Mouse (Mus musculus): Measurements from ENCODE around the gene Zfp512. TPM values are rescaled to one million over a fixed set of nuclear protein-coding genes. Genes with fewer than 3 reads are reported as not detected.
"Not testable (repeated sequence)": the region's sequence is repeated elsewhere in the genome, so short reads cannot be mapped to it uniquely, and the experiment has no call there.

Zfp512 gene
- polyA plus RNA-seq (2014; fragmentation: Nextera tagmentation; extraction: Ambion mirVana) = 98.4 and 108 TPM in 2 replicates

- no peaks in the 10 kb centered on the region for H3K36me3 ChIP-seq (replicated peaks; ENCODE audit: control insufficient read depth, insufficient read depth)
- no peak within 1 kb of the TSS for H3K27ac ChIP-seq
- peak; percentile 90 for DNase-seq (ENCODE audit: low spot score)
- peak; percentile 99 for ATAC-seq (ENCODE audit: low FRiP score)
- H3K9ac ChIP-seq = peak within 1 kb of the TSS; percentile 69
- H3K27me3 ChIP-seq (ENCODE audit: control insufficient read depth, insufficient read depth, low read length) = no peaks in the 10 kb centered on the region
- H3K9me3 ChIP-seq (ENCODE audit: control insufficient read depth, low read length) = no peaks in the 10 kb centered on the region
- peak within 1 kb of the TSS; percentile 84 for H3K4me2 ChIP-seq (replicated peaks)
- WGBS = 6% methylated on average over 23 of the region's 23 CpGs
- peak within 1 kb of the TSS; percentile 45 for H3K4me3 ChIP-seq (replicated peaks; ENCODE audit: low read length)
- peaks cover 17% of the 10 kb centered on the region for H3K4me1 ChIP-seq (replicated peaks; ENCODE audit: control insufficient read depth, insufficient read depth, low read length)
These were observed at the start of gene Zfp512 for GRCm38 (mm10) chr5:31451878-31452561. Gene Zfp512, plus strand, starts transcription at chr5:31452431.

- 95% methylated on average over 9 of the region's 9 CpGs for WGBS
- ATAC-seq (ENCODE audit: low FRiP score); H3K27me3 ChIP-seq (ENCODE audit: control insufficient read depth, insufficient read depth, low read length); H3K9me3 ChIP-seq (ENCODE audit: control insufficient read depth, low read length); H3K4me1 ChIP-seq (replicated peaks; ENCODE audit: control insufficient read depth, insufficient read depth, low read length); H3K4me2 ChIP-seq (replicated peaks); H3K4me3 ChIP-seq (replicated peaks; ENCODE audit: low read length); DNase-seq (ENCODE audit: low spot score); H3K36me3 ChIP-seq (replicated peaks; ENCODE audit: control insufficient read depth, insufficient read depth); H3K27ac ChIP-seq; H3K9ac ChIP-seq: not testable (repeated sequence)
These were observed 17.5 kb upstream of the Zfp512 start for GRCm38 (mm10) chr5:31434727-31435126.

- no peaks in the 10 kb centered on the region for H3K9me3 ChIP-seq (ENCODE audit: control insufficient read depth, low read length)
- H3K4me3 ChIP-seq (replicated peaks; ENCODE audit: low read length) = no peak overlapping the region
- H3K4me1 ChIP-seq (replicated peaks; ENCODE audit: control insufficient read depth, insufficient read depth, low read length) = peaks cover 17% of the 10 kb centered on the region
- WGBS = 93% methylated on average over 2 of the region's 2 CpGs
- no peaks in the 10 kb centered on the region for H3K27me3 ChIP-seq (ENCODE audit: control insufficient read depth, insufficient read depth, low read length)
- H3K36me3 ChIP-seq (replicated peaks; ENCODE audit: control insufficient read depth, insufficient read depth) = no peaks in the 10 kb centered on the region
- no peak overlapping the region for H3K9ac ChIP-seq
- DNase-seq (ENCODE audit: low spot score) (no peak), ATAC-seq (ENCODE audit: low FRiP score) (no peak)
- H3K4me2 ChIP-seq (replicated peaks) = no peak overlapping the region
- H3K27ac ChIP-seq = no peak overlapping the region
These were observed 895 bp upstream of the Zfp512 start for GRCm38 (mm10) chr5:31451336-31451735.

DNA sequence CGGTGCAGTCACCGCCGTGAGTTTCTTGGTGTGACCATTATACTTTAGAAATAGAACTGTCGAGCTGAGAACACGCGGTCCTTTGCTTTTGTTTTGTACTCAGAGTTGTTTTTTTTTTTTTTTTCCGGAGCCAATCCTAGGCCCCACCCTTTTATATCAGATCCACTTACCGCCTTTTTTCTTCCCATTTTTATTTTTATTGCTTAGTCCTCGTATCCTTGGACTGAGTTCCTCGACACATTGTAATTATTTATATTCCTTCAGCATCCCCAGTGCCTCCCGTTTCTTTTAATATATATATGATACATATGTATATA, 289 bp downstream of the Zfp512 start:
- WGBS = under 1% methylated on average over 11 of the region's 11 CpGs
- Histone ChIP-seq H3K36me3 (replicated peaks; ENCODE audit: control insufficient read depth, insufficient read depth) (no peaks in the 10 kb centered on the region), H3K27me3 (ENCODE audit: control insufficient read depth, insufficient read depth, low read length) (no peaks in the 10 kb centered on the region), H3K9ac (peak overlapping the region; percentile 69), H3K4me1 (replicated peaks; ENCODE audit: control insufficient read depth, insufficient read depth, low read length) (peaks cover 17% of the 10 kb centered on the region), H3K27ac (no peak overlapping the region), H3K9me3 (ENCODE audit: control insufficient read depth, low read length) (no peaks in the 10 kb centered on the region), H3K4me2 (replicated peaks) (peak overlapping the region; percentile 84), H3K4me3 (replicated peaks; ENCODE audit: low read length) (peak overlapping the region; percentile 45)
- DNase-seq (ENCODE audit: low spot score) (no peak), ATAC-seq (ENCODE audit: low FRiP score) (no peak)

DNA sequence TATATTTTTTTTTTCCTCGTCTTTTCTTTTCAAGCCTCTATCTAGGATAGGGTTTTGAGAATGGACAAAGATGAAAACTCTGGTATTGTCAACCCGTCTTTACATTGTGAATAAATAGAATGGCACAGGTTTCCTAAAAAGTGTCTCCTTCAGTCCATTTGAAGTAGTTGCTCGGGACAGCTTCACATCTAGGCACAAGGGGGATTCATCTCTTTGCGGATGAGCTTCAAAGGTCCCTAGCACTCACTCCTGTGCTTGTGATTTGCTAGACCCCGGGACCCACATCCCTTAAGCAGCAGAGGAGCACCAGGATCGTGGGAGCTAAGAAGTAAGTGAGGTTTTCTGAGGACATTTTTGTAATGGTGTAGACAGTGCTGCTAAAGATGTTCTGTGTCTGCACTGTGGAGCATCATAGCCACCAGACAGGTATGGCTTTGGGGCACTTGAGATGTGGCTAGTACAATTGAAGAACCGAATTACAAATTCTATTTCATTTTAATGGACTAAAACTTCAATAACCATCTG, 717 bp downstream of the Zfp512 start:
- Histone ChIP-seq H3K9ac (peak overlapping the region; percentile 69), H3K4me3 (replicated peaks; ENCODE audit: low read length) (peak overlapping the region; percentile 45), H3K4me1 (replicated peaks; ENCODE audit: control insufficient read depth, insufficient read depth, low read length) (peaks cover 17% of the 10 kb centered on the region), H3K27me3 (ENCODE audit: control insufficient read depth, insufficient read depth, low read length) (no peaks in the 10 kb centered on the region), H3K36me3 (replicated peaks; ENCODE audit: control insufficient read depth, insufficient read depth) (no peaks in the 10 kb centered on the region), H3K4me2 (replicated peaks) (peak overlapping the region; percentile 84), H3K27ac (no peak overlapping the region), H3K9me3 (ENCODE audit: control insufficient read depth, low read length) (no peaks in the 10 kb centered on the region)
- WGBS = 17% methylated on average over 7 of the region's 7 CpGs
- DNase-seq (ENCODE audit: low spot score) (no peak), ATAC-seq (ENCODE audit: low FRiP score) (no peak)

- Histone ChIP-seq H3K27ac (no peak overlapping the region), H3K4me3 (replicated peaks; ENCODE audit: low read length) (no peak overlapping the region), H3K4me1 (replicated peaks; ENCODE audit: control insufficient read depth, insufficient read depth, low read length) (no peaks in the 10 kb centered on the region), H3K36me3 (replicated peaks; ENCODE audit: control insufficient read depth, insufficient read depth) (peaks cover 73% of the 10 kb centered on the region), H3K9ac (no peak overlapping the region), H3K4me2 (replicated peaks) (no peak overlapping the region), H3K27me3 (ENCODE audit: control insufficient read depth, insufficient read depth, low read length) (no peaks in the 10 kb centered on the region), H3K9me3 (ENCODE audit: control insufficient read depth, low read length) (no peaks in the 10 kb centered on the region)
- 95% methylated on average over 3 of the region's 3 CpGs for WGBS
- DNase-seq (ENCODE audit: low spot score) (no peak), ATAC-seq (ENCODE audit: low FRiP score) (no peak)
These were observed 15.6 kb downstream of the Zfp512 start for GRCm38 (mm10) chr5:31467798-31468197.

- H3K4me1 ChIP-seq (replicated peaks; ENCODE audit: control insufficient read depth, insufficient read depth, low read length) = no peaks in the 10 kb centered on the region
- no peaks in the 10 kb centered on the region for H3K9me3 ChIP-seq (ENCODE audit: control insufficient read depth, low read length)
- H3K27ac ChIP-seq = no peak overlapping the region
- ATAC-seq (ENCODE audit: low FRiP score) (no peak), DNase-seq (ENCODE audit: low spot score) (no peak)
- no peak overlapping the region for H3K9ac ChIP-seq
- no peak overlapping the region for H3K4me2 ChIP-seq (replicated peaks)
- H3K36me3 ChIP-seq (replicated peaks; ENCODE audit: control insufficient read depth, insufficient read depth) = peaks cover 92% of the 10 kb centered on the region
- 97% methylated on average over 6 of the region's 6 CpGs for WGBS
- H3K4me3 ChIP-seq (replicated peaks; ENCODE audit: low read length) = no peak overlapping the region
- no peaks in the 10 kb centered on the region for H3K27me3 ChIP-seq (ENCODE audit: control insufficient read depth, insufficient read depth, low read length)
These were observed 17.5 kb downstream of the Zfp512 start for GRCm38 (mm10) chr5:31469711-31470110.

DNA sequence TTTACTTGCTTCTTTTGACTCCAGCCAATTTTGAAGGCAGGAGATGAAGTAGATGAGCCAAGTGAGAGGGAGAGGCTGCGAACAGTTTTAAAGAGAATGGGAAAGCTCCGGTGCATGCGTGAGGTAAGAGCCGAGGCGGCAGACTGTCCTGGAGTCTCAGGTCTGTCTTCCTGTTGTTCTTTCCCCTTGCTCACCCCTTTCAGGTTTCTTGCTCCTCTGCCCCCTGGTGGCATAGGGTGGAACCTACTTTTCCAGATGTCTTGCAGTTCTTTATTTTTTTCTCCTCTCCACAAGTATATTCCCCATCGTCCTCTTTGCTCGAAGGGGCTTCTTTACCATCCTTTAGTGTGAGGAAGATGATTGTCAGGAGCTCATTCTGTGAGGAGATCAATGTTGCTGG, 18.1 kb downstream of the Zfp512 start:
- Histone ChIP-seq H3K4me1 (replicated peaks; ENCODE audit: control insufficient read depth, insufficient read depth, low read length) (no peaks in the 10 kb centered on the region), H3K4me3 (replicated peaks; ENCODE audit: low read length) (no peak overlapping the region), H3K36me3 (replicated peaks; ENCODE audit: control insufficient read depth, insufficient read depth) (peaks cover 95% of the 10 kb centered on the region), H3K27ac (no peak overlapping the region), H3K4me2 (replicated peaks) (no peak overlapping the region), H3K9me3 (ENCODE audit: control insufficient read depth, low read length) (no peaks in the 10 kb centered on the region), H3K9ac (no peak overlapping the region), H3K27me3 (ENCODE audit: control insufficient read depth, insufficient read depth, low read length) (no peaks in the 10 kb centered on the region)
- WGBS = 81% methylated on average over 7 of the region's 7 CpGs
- no peak for ATAC-seq (ENCODE audit: low FRiP score)
- DNase-seq (ENCODE audit: low spot score) = no peak

DNA sequence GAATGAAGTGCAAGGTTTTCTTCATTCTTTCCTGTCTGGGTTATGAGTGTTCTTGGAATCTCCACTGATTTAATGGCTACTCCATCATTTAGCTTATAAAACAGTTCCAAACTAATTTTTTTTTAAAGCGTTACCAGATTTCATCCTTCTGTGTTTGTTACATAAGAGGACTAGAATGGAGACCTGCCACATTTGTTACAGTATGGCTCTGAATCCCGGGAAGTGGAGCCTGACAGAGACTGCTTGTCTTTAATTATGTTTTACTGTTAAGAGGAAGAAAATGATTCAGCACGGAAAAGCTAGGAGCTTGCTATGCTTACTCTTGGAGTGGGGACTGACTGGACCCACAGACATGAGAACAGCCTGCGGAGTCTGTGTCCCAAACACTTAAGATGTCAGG, 28.3 kb downstream of the Zfp512 start:
- DNase-seq (ENCODE audit: low spot score) (no peak), ATAC-seq (ENCODE audit: low FRiP score) (no peak)
- H3K4me2 ChIP-seq (replicated peaks) = no peak overlapping the region
- H3K27me3 ChIP-seq (ENCODE audit: control insufficient read depth, insufficient read depth, low read length) = no peaks in the 10 kb centered on the region
- no peaks in the 10 kb centered on the region for H3K9me3 ChIP-seq (ENCODE audit: control insufficient read depth, low read length)
- no peak overlapping the region for H3K4me3 ChIP-seq (replicated peaks; ENCODE audit: low read length)
- H3K27ac ChIP-seq = no peak overlapping the region
- H3K9ac ChIP-seq = no peak overlapping the region
- peaks cover 76% of the 10 kb centered on the region for H3K36me3 ChIP-seq (replicated peaks; ENCODE audit: control insufficient read depth, insufficient read depth)
- H3K4me1 ChIP-seq (replicated peaks; ENCODE audit: control insufficient read depth, insufficient read depth, low read length) = no peaks in the 10 kb centered on the region
- WGBS = 96% methylated on average over 4 of the region's 4 CpGs

DNA sequence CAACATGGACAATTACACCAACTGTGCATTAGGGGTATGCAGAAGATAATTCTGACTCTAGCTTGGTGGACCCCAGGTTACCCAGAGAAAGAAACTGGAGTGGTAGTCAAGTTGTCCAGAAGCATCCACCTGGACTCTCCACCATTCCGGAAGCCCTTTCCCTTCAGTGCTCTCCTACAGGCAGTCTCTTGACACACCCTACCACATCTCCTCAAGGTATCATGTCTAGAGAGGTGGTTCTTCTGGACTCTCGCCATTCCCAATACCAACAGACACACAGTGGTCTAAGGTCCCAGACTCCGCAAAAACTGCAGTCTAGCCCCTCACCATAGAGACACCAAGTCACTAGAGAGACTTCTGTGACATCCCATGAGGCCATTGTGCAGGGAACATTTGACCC, 33.2 kb downstream of the Zfp512 start, which contains the start of gene 4930548H24Rik:
4930548H24Rik (plus strand) TSS at position 301 of the 400 bp plus-strand sequence.
- Histone ChIP-seq H3K4me3 (replicated peaks; ENCODE audit: low read length) (no peak within 1 kb of the TSS), H3K9me3 (ENCODE audit: control insufficient read depth, low read length) (no peaks in the 10 kb centered on the region), H3K4me2 (replicated peaks) (no peak within 1 kb of the TSS), H3K4me1 (replicated peaks; ENCODE audit: control insufficient read depth, insufficient read depth, low read length) (no peaks in the 10 kb centered on the region), H3K36me3 (replicated peaks; ENCODE audit: control insufficient read depth, insufficient read depth) (peaks cover 27% of the 10 kb centered on the region), H3K9ac (no peak within 1 kb of the TSS), H3K27ac (no peak within 1 kb of the TSS), H3K27me3 (ENCODE audit: control insufficient read depth, insufficient read depth, low read length) (no peaks in the 10 kb centered on the region)
- DNase-seq (ENCODE audit: low spot score) (no peak), ATAC-seq (ENCODE audit: low FRiP score) (no peak)
- WGBS = 99% methylated on average over 3 of the region's 3 CpGs

Measured in hindbrain, embryonic 14.5 days (tissue).